Mouse (Mus musculus) heart, embryonic 15.5 days (tissue): ENCODE results near the gene Sfi1. TPM values are rescaled to one million over a fixed set of nuclear protein-coding genes. Genes with fewer than 3 reads are reported as not detected.
"Not testable (repeated sequence)": the region's sequence is repeated elsewhere in the genome, so short reads cannot be mapped to it uniquely, and the experiment has no call there.

Experiments
- ATAC-seq: fragments of 200-750 bp; cut with Nextera tagmentation; replicated peaks from 2 replicates; pipeline ENCODE4 v1.8.0; 2017; ENCODE audit warnings: low read depth, moderate TSS enrichment; ENCODE audit not compliant: insufficient number of reproducible peaks, insufficient read depth, low FRiP score
- H3K27ac ChIP-seq: fragments of 300-500 bp; sonication (generic); 2 replicates; pipeline ENCODE4 v1.5.1; 2015; ENCODE audit warnings: mild to moderate bottlenecking, inconsistent platforms
- H3K27me3 ChIP-seq: fragments of 300-500 bp; sonication (generic); 2 replicates; pipeline ENCODE4 v1.6.1; 2015; ENCODE audit warnings: inconsistent platforms
- H3K36me3 ChIP-seq: fragments of 300-500 bp; sonication (generic); 2 replicates; pipeline ENCODE4 v1.6.1; 2015; ENCODE audit warnings: mild to moderate bottlenecking, inconsistent platforms
- H3K4me1 ChIP-seq: fragments of 300-500 bp; sonication (generic); replicated peaks from 2 replicates; pipeline ENCODE4 v1.6.1; 2015; ENCODE audit warnings: inconsistent platforms
- H3K4me2 ChIP-seq: fragments of 300-500 bp; sonication (generic); 2 replicates; pipeline ENCODE4 v1.6.1; 2015; ENCODE audit warnings: inconsistent platforms, mild to moderate bottlenecking, moderate library complexity
- H3K4me3 ChIP-seq: fragments of 300-500 bp; sonication (generic); 2 replicates; pipeline ENCODE4 v1.5.1; 2015; ENCODE audit warnings: mild to moderate bottlenecking, inconsistent platforms
- H3K9ac ChIP-seq: fragments of 300-500 bp; sonication (generic); 2 replicates; pipeline ENCODE4 v1.6.1; 2015; ENCODE audit warnings: mild to moderate bottlenecking, inconsistent platforms
- H3K9me3 ChIP-seq: fragments of 300-500 bp; sonication (generic); replicated peaks from 2 replicates; pipeline ENCODE4 v1.6.1; 2016; ENCODE audit warnings: inconsistent platforms
- WGBS: fragments of 180-500 bp; shearing (Covaris S2); methylation state at CpG from one replicate; pipeline ENCODE4 v1.1.7; 2015; ENCODE audit warnings: mixed read lengths; 5-methylcytosine and 5-hydroxymethylcytosine counted together
- polyA plus RNA-seq: library from polyadenylated mRNA; unstranded; fragments of >200 nt; fragmentation: Nextera tagmentation; extraction: Ambion mirVana; gene quantifications from 2 replicates; pipeline ENCODE4 v1.2.1, GENCODE M21; 2015

The Sfi1 gene
- polyA plus RNA-seq, 1 experiment from 2014 or later = 10.9 TPM

DNA sequence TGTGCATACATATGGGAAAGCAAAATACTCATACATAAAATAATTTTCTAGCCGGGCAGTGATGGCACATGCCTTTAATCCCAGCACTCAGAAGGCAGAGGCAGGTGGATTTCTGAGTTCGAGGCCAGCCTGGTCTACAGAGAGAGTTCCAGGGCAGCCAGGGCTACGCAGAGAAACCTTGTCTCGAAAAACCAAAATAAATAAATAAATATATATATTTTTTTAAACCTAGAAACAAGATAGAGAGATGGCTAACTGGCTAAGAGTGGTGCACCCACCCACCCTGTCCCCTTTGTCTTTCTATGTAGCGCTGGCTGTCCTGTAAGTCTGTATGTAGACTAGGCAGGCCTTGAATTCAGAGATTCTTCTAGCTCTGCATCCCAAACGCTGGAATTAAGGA lies 20.7 kb downstream of the Sfi1 start:
- not testable (repeated sequence) for H3K4me1 ChIP-seq

DNA sequence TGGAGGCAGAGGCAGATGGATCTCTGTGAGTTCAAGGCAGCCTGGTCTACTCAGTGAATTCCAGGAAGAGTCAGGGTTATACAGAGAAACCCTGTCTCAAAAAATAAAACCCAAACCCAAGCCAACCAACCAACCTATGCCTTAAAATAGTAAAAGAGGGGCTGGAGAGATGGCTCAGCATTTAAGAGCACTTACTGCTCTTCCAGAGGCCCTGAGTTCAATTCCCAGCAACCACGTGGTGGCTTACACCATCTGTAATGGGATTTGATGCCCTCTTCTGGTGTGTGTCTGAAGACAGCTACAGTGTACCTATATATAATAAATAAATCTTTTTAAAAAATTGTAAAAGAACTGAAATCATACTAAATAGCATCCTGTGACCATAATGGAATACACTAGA lies 21.3 kb downstream of the Sfi1 start:
- not testable (repeated sequence) for H3K36me3 ChIP-seq, H3K9ac ChIP-seq, H3K27ac ChIP-seq, H3K4me2 ChIP-seq, ATAC-seq, H3K27me3 ChIP-seq, H3K4me1 ChIP-seq, H3K4me3 ChIP-seq
- peaks cover 16% of the 10 kb centered on the region; the same call in 1 of the 2 replicates for H3K9me3 ChIP-seq
- 56% methylated on average over 1 of the region's 1 CpGs for WGBS

More for the DNA sequence above, 20.7 kb downstream of the Sfi1 start:
- not testable (repeated sequence) for H3K4me3 ChIP-seq, H3K27me3 ChIP-seq, H3K4me2 ChIP-seq, ATAC-seq, H3K9ac ChIP-seq, H3K36me3 ChIP-seq, H3K27ac ChIP-seq
- WGBS = 62% methylated on average over 5 of the region's 6 CpGs
- H3K9me3 ChIP-seq = peaks cover 16% of the 10 kb centered on the region; the same call in 1 of the 2 replicates

DNA sequence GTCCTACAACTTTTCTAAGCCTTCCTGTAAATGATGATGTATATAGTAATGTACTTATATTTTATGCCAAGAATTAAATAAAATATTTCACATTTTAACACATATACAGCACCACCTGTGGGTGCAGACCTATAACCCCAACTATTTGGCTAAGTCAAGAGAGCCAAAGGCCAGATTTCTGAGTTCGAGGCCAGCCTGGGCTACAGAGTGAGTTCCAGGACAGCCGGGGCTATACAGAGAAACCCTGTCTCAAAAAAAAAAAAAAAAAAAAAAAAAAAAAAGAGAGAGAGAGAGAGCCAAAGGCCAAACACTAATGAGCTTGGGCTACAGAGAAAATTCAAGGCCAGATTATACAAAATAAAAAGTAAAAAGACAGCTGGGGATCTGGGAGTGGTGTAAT lies 24.2 kb downstream of the Sfi1 start:
- not testable (repeated sequence) for H3K9ac ChIP-seq, H3K36me3 ChIP-seq, H3K4me2 ChIP-seq, H3K4me3 ChIP-seq, H3K27ac ChIP-seq, H3K4me1 ChIP-seq, H3K27me3 ChIP-seq
- peaks cover 19% of the 10 kb centered on the region for H3K9me3 ChIP-seq
- ATAC-seq = peak; percentile 5; the same call in 1 of the 2 replicates
- 61% methylated on average over 2 of the region's 2 CpGs for WGBS

- H3K36me3 ChIP-seq, ATAC-seq, H3K27me3 ChIP-seq, H3K4me2 ChIP-seq, H3K4me3 ChIP-seq, H3K9ac ChIP-seq, H3K27ac ChIP-seq, H3K4me1 ChIP-seq: not testable (repeated sequence)
- peaks cover 13% of the 10 kb centered on the region for H3K9me3 ChIP-seq
- WGBS = 65% methylated on average over 4 of the region's 4 CpGs
Observed at GRCm38 (mm10) chr11:3167571-3168001, 25.7 kb downstream of the Sfi1 start.

DNA sequence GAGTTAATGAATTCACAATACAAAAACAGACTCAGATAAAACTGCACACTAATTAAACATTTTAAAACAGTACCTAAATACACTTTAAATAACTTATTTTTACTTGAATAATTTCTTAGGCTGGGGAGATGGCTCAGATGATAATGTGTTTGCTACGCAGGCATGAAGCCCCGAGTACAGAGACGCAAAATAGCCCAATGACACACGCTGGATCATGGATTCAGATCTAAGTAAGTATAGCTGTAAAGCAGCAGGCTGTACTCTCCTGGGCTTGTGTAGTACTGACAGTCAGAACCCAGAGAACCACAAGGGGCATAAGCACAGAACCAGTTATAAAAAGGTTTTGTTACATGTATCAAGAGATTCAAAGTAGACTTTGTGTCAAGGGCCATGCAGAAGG lies 26.1 kb downstream of the Sfi1 start:
- H3K9me3 ChIP-seq = peaks cover 18% of the 10 kb centered on the region
- not testable (repeated sequence) for ATAC-seq, H3K9ac ChIP-seq, H3K27me3 ChIP-seq, H3K4me1 ChIP-seq, H3K36me3 ChIP-seq, H3K4me3 ChIP-seq, H3K27ac ChIP-seq, H3K4me2 ChIP-seq
- 89% methylated on average over 4 of the region's 4 CpGs for WGBS

- ATAC-seq = not testable (repeated sequence)
Observed at GRCm38 (mm10) chr11:3166321-3166720, 26.9 kb downstream of the Sfi1 start.

GRCm38 (mm10) chr11:3165210-3165782 lies 28.0 kb downstream of the Sfi1 start:
- not testable (repeated sequence) for H3K4me1 ChIP-seq, H3K4me3 ChIP-seq, H3K27ac ChIP-seq, H3K9ac ChIP-seq, H3K4me2 ChIP-seq, H3K27me3 ChIP-seq, H3K36me3 ChIP-seq
- peak; percentile 27 for ATAC-seq
- H3K9me3 ChIP-seq = peaks cover 14% of the 10 kb centered on the region
- WGBS = 63% methylated on average over 3 of the region's 5 CpGs

More at GRCm38 (mm10) chr11:3166321-3166720, 26.9 kb downstream of the Sfi1 start:
- H3K9ac ChIP-seq, H3K27me3 ChIP-seq, H3K4me2 ChIP-seq, H3K4me1 ChIP-seq, H3K4me3 ChIP-seq, H3K27ac ChIP-seq, H3K36me3 ChIP-seq: not testable (repeated sequence)
- peaks cover 13% of the 10 kb centered on the region for H3K9me3 ChIP-seq

GRCm38 (mm10) chr11:3163661-3164060 lies 29.6 kb downstream of the Sfi1 start:
- 39% methylated on average over 3 of the region's 3 CpGs for WGBS

DNA sequence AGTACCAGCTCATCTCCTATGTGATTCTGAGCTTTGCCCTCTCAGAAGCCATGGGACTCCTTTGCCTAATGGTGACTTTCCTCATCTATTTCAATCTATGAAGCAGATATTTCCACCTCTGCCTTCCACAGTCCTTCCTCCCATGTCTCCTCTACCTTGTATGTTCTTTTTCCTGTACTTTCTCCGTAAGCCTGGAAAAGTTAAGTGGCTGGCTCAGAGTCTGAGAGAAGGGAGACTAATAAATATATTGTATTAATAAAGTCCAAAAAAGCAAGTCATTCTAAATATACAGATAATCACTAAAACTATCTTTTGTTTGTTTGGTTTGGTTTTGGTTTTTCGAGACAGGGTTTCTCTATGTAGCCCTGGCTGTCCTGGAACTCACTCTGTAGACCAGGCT lies 30.1 kb downstream of the Sfi1 start:
- not testable (repeated sequence) for H3K9ac ChIP-seq, ATAC-seq, H3K27me3 ChIP-seq, H3K4me1 ChIP-seq, H3K36me3 ChIP-seq, H3K27ac ChIP-seq, H3K4me2 ChIP-seq, H3K4me3 ChIP-seq
- H3K9me3 ChIP-seq = peaks cover 14% of the 10 kb centered on the region
- WGBS = 81% methylated on average over 2 of the region's 2 CpGs

More at GRCm38 (mm10) chr11:3163661-3164060, 29.6 kb downstream of the Sfi1 start:
- H3K9me3 ChIP-seq = peaks cover 14% of the 10 kb centered on the region
- H3K9ac ChIP-seq, H3K4me2 ChIP-seq, ATAC-seq, H3K4me1 ChIP-seq, H3K4me3 ChIP-seq, H3K36me3 ChIP-seq, H3K27me3 ChIP-seq, H3K27ac ChIP-seq: not testable (repeated sequence)

GRCm38 (mm10) chr11:3162236-3162897 lies 30.9 kb downstream of the Sfi1 start:
- 60% methylated on average over 5 of the region's 5 CpGs for WGBS
- not testable (repeated sequence) for H3K4me2 ChIP-seq, H3K4me1 ChIP-seq, H3K27me3 ChIP-seq, H3K36me3 ChIP-seq, H3K27ac ChIP-seq, H3K4me3 ChIP-seq, H3K9ac ChIP-seq
- H3K9me3 ChIP-seq = peaks cover 11% of the 10 kb centered on the region
- peak; percentile 40 for ATAC-seq

- not testable (repeated sequence) for H3K4me1 ChIP-seq, H3K27me3 ChIP-seq, H3K4me2 ChIP-seq, H3K36me3 ChIP-seq, H3K27ac ChIP-seq, H3K9ac ChIP-seq, ATAC-seq, H3K4me3 ChIP-seq
- H3K9me3 ChIP-seq = peaks cover 11% of the 10 kb centered on the region
- WGBS = 51% methylated on average over 1 of the region's 2 CpGs
Observed at GRCm38 (mm10) chr11:3161370-3161769, 31.9 kb downstream of the Sfi1 start.

DNA sequence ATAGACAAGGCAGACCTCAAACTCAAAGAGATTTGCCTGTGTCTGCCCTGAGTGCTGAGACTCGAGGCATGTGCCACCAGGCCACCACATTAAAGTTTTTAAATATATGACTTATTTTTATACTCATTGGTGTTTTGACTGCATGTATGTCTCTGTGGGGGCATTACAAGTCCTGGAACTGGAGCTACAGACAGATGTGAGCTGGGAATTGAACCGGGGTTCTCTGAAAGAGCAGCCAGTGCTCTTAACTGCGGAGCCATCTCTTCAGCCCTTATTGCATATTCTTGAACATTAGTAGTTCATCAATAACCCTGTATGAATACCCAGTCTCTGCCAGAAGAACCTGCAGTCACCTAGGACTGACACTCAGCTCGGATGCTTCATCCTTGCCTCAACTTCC lies 34.5 kb downstream of the Sfi1 start:
- H3K27me3 ChIP-seq, ATAC-seq, H3K4me3 ChIP-seq, H3K4me1 ChIP-seq, H3K9ac ChIP-seq, H3K27ac ChIP-seq, H3K4me2 ChIP-seq, H3K36me3 ChIP-seq: not testable (repeated sequence)
- WGBS = 83% methylated on average over 4 of the region's 4 CpGs
- peaks cover 11% of the 10 kb centered on the region for H3K9me3 ChIP-seq
